Mouse (Mus musculus): ENCODE results near the gene Atp6v0a1.

- TF ChIP-seq CTCF (IDR thresholded peaks at IDR 0.05; ENCODE audit: control insufficient read depth, insufficient read depth, low read length), result no peak
- TF ChIP-seq POLR2A (IDR thresholded peaks at IDR 0.05; ENCODE audit: borderline replicate concordance, control insufficient read depth, low read depth, low read length), result no peak
Measured at GRCm38 (mm10) chr11:100967376-100967775, 41.9 kb upstream of the Atp6v0a1 start.
